28 mouse cellular contexts compared by ENCODE assay signal in the genomic region with DNA sequence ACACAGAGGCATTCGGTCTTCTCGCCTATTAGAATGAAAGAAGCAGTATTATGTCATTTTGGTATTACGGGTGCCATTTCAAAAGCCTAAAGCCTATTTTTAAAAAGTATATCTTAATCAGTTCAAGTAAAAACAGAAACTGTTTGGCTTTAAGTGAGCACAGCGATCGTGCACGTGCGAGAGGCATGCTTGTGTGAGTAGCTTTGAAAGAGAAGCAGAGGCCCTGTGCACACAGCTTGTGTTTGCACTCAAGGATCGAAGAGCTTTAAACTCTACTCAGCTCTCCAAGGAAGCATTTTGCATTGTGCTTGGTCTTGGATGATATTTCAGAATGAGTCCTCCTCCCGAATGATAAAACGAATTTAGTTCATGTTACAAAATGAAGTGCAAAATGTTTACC.
DNase-seq lines count a peak whose midpoint lies in the region; ATAC-seq and TF ChIP-seq lines count a peak whose summit lies in the region.
"Had no signal": no experiment of that assay in that cellular context is flagged by ENCODE, and none has a peak within 500 bp of the region (broad histone marks: within the 10 kb centered on the region; RNA-seq: fewer than 3 reads in every experiment).

No protein-coding gene starts in this region.

- peak; percentile 53; the same call in 1 of the 2 replicates for ATAC-seq in midbrain, embryonic 12.5 days (ENCODE audit: low FRiP score, low read depth)
- ATAC-seq: intestine, postnatal 0 days had no signal

- H3K4me3 ChIP-seq in testis, adult 2 months (ENCODE audit: control insufficient read depth, low read depth, low read length): peak overlapping the region; percentile 42; the same call in 1 of the 2 replicates
- H3K4me3 ChIP-seq in midbrain, embryonic 12.5 days: no peak overlapping the region
- H3K4me3 ChIP-seq: gastrocnemius, adult 2 months; heart, embryonic 12.5 days; hindbrain, embryonic 13.5 days; limb, embryonic 10.5 days; limb, embryonic 15.5 days; lung, embryonic 15.5 days; neural tube, embryonic 13.5 days had no signal

- no peaks in the 10 kb centered on the region for H3K27me3 ChIP-seq in testis, adult 2 months (ENCODE audit: control insufficient read depth, insufficient read depth, low read length)
- peaks cover 22% of the 10 kb centered on the region for H3K27me3 ChIP-seq in midbrain, embryonic 12.5 days
- H3K27me3 ChIP-seq: CH12.LX; heart, embryonic 12.5 days; hindbrain, embryonic 13.5 days; limb, embryonic 15.5 days; lung, embryonic 15.5 days; neural tube, embryonic 13.5 days had no signal

- WGBS in midbrain, embryonic 12.5 days: 21% methylated on average over 10 of the region's 10 CpGs

- H3K9me3 ChIP-seq in midbrain, embryonic 12.5 days: no peaks in the 10 kb centered on the region
- H3K9me3 ChIP-seq: heart, embryonic 12.5 days; hindbrain, embryonic 13.5 days; limb, embryonic 10.5 days; limb, embryonic 15.5 days; lung, embryonic 15.5 days; neural tube, embryonic 13.5 days had no signal

- no peak for TF ChIP-seq POLR2A in testis, adult 2 months (IDR thresholded peaks at IDR 0.05; ENCODE audit: control insufficient read depth, low read depth, low read length)

- no peaks in the 10 kb centered on the region for H3K4me1 ChIP-seq in testis, adult 2 months (ENCODE audit: control insufficient read depth, insufficient read depth, low read length)
- peaks cover 3% of the 10 kb centered on the region; the same call in 1 of the 2 replicates for H3K4me1 ChIP-seq in midbrain, embryonic 12.5 days
- H3K4me1 ChIP-seq: heart, embryonic 12.5 days; hindbrain, embryonic 13.5 days; limb, embryonic 10.5 days; limb, embryonic 15.5 days; lung, embryonic 15.5 days; neural tube, embryonic 13.5 days had no signal

- no peak for TF ChIP-seq CTCF in testis, adult 2 months (IDR thresholded peaks at IDR 0.05; ENCODE audit: control insufficient read depth, insufficient read depth, insufficient replicate concordance, low read depth, low read length)

- no peak overlapping the region for H3K27ac ChIP-seq in testis, adult 2 months (ENCODE audit: control insufficient read depth, insufficient read depth, low read depth, low read length)
- H3K27ac ChIP-seq in midbrain, embryonic 12.5 days (replicated peaks): no peak overlapping the region
- H3K27ac ChIP-seq: gastrocnemius, adult 2 months; hindbrain, embryonic 13.5 days; limb, embryonic 10.5 days; limb, embryonic 15.5 days; liver, embryonic 14.5 days; lung, embryonic 15.5 days; neural tube, embryonic 13.5 days had no signal

- H3K4me2 ChIP-seq in midbrain, embryonic 12.5 days (replicated peaks): peak overlapping the region; percentile 25
- H3K4me2 ChIP-seq: heart, embryonic 12.5 days; hindbrain, embryonic 13.5 days; limb, embryonic 15.5 days; lung, embryonic 15.5 days; neural tube, embryonic 13.5 days had no signal

- no peak overlapping the region for H3K9ac ChIP-seq in midbrain, embryonic 12.5 days (replicated peaks)
- H3K9ac ChIP-seq: heart, embryonic 12.5 days; hindbrain, embryonic 13.5 days; limb, embryonic 15.5 days; liver, embryonic 14.5 days; lung, embryonic 15.5 days; neural tube, embryonic 13.5 days had no signal

- H3K36me3 ChIP-seq in testis, adult 2 months (ENCODE audit: control insufficient read depth, insufficient read depth, low read length): no peaks in the 10 kb centered on the region
- no peaks in the 10 kb centered on the region for H3K36me3 ChIP-seq in midbrain, embryonic 12.5 days
- H3K36me3 ChIP-seq: heart, embryonic 12.5 days; hindbrain, embryonic 13.5 days; limb, embryonic 10.5 days; limb, embryonic 15.5 days; lung, embryonic 15.5 days; neural tube, embryonic 13.5 days had no signal

- peak; percentile 22 for DNase-seq in embryo, embryonic 10.5 days (ENCODE audit: low spot score)
- DNase-seq in embryo, embryonic 9.5 days (ENCODE audit: extremely low spot score): no peak
- DNase-seq in testis, postnatal 10 days (ENCODE audit: low spot score): no peak
- DNase-seq in cerebellum, postnatal 36 days: no peak
- DNase-seq in liver: no peak
- DNase-seq in MN1 (ENCODE audit: low spot score): no peak
- DNase-seq: adrenal gland, adult 8-10 months; cerebellum, adult 11-12 months; cerebellum, adult 9-11 months; gastrocnemius, adult 2 months; gastrocnemius, postnatal 36 days; heart, adult 18-20 months; heart, postnatal 4 days; kidney, adult 9 months; kidney, postnatal 14 days; layer of hippocampus, adult 9-11 months; thymus, postnatal 4 days had no signal
